Mouse (Mus musculus): ENCODE results near the gene Edem2. TPM values are rescaled to one million over a fixed set of nuclear protein-coding genes. Genes with fewer than 3 reads are reported as not detected.
"Not testable (repeated sequence)": the region's sequence is repeated elsewhere in the genome, so short reads cannot be mapped to it uniquely, and the experiment has no call there.

Edem2 gene
- polyA plus RNA-seq, 1 experiment from 2014 or later, result 34.0 TPM

- Histone ChIP-seq H3K4me3 (no peak overlapping the region), H3K27me3 (ENCODE audit: low read depth, poor library complexity, severe bottlenecking) (peaks cover 13% of the 10 kb centered on the region), H3K36me3 (no peaks in the 10 kb centered on the region), H3K9me3 (replicated peaks) (no peaks in the 10 kb centered on the region), H3K4me1 (peaks cover 9% of the 10 kb centered on the region), H3K27ac (replicated peaks) (no peak overlapping the region)
- 4% methylated on average over 1 of the region's 1 CpGs for WGBS
- peak; percentile 42 for DNase-seq (ENCODE audit: low spot score)
Observed at GRCm38 (mm10) chr2:155755746-155756145, 26.5 kb upstream of the Edem2 start.

DNA sequence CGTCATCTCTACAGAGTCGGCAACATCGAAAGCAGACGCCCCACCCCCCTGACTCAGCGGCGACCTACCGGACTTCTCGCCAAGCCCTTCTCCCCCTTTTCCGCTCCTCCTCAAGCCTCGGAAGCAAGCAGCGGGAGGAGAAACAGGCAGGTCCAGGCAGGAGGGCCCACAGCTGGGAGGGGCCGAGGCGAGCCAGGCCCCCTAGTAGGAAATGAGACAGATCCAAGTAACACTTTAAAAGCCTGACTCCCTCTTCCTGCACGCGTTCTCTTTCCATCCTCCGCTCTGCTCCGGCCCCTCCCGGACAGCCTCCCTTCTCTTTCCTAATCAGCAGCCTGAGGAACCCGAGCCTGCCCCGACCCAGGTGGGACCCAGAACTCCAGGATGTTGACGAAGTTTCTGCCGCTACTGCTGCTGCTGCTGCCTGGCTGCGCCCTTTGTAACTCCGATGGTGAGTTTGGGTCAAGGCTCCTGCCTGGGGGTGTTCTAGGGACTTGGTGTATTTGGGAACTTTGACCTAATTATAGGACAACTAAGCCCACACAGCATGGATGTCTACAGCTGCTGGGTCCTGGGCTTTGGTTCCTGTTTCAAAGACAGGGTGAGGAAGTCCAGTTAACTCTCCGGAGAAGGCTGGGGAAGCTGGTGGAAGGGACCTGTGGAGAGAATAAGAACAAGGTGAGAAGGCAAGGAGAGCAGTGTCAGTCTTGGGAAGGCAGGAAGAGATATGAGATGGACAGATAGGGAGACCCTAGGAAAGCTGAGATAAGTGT is 21.9 kb upstream of the Edem2 start, which contains the start of gene Procr:
Procr (plus strand) TSS at position 104 of the 773 bp plus-strand sequence.
- H3K9me3 ChIP-seq (replicated peaks), result no peaks in the 10 kb centered on the region
- 4% methylated on average over 25 of the region's 25 CpGs for WGBS
- H3K27ac ChIP-seq (replicated peaks), result peak within 1 kb of the TSS; percentile 46
- H3K4me1 ChIP-seq, result peaks cover 9% of the 10 kb centered on the region
- H3K27me3 ChIP-seq (ENCODE audit: low read depth, poor library complexity, severe bottlenecking), result peaks cover 13% of the 10 kb centered on the region
- H3K4me3 ChIP-seq, result peak within 1 kb of the TSS; percentile 55
- H3K36me3 ChIP-seq, result no peaks in the 10 kb centered on the region
- DNase-seq (ENCODE audit: low spot score), result peak; percentile 40

GRCm38 (mm10) chr2:155749394-155749793 is 20.1 kb upstream of the Edem2 start:
- Histone ChIP-seq H3K9me3 (replicated peaks) (no peaks in the 10 kb centered on the region), H3K36me3 (no peaks in the 10 kb centered on the region), H3K4me3 (no peak overlapping the region), H3K27ac (replicated peaks) (no peak overlapping the region), H3K4me1 (peaks cover 9% of the 10 kb centered on the region), H3K27me3 (ENCODE audit: low read depth, poor library complexity, severe bottlenecking) (peaks cover 13% of the 10 kb centered on the region)
- DNase-seq (ENCODE audit: low spot score), result no peak
- WGBS, result 89% methylated on average over 4 of the region's 4 CpGs

- no peak for DNase-seq (ENCODE audit: low spot score)
- Histone ChIP-seq H3K27ac (replicated peaks) (no peak overlapping the region), H3K9me3 (replicated peaks) (no peaks in the 10 kb centered on the region), H3K36me3 (no peaks in the 10 kb centered on the region), H3K27me3 (ENCODE audit: low read depth, poor library complexity, severe bottlenecking) (no peaks in the 10 kb centered on the region), H3K4me1 (no peaks in the 10 kb centered on the region), H3K4me3 (no peak overlapping the region)
- WGBS, result 80% methylated on average over 3 of the region's 3 CpGs
Observed at GRCm38 (mm10) chr2:155745487-155745886, 16.2 kb upstream of the Edem2 start.

DNA sequence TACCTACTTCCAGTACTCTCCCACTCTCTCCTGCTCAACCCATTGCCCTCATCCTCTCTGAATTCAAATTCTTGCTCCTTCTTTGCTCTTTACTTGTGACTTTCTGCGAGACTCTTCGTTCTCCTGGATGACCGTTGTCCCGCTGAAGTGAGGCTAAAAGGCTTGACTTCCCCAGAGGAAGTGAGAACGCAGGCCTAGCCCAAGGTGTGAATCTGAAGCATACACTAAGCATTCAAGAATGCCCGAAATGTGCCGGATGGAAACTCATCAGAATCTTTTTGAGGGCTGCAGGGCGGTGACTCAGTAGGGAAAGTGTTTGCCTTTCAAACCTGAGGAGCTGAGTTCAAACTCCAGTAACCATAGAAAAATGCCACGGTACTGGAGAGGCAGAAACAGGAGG is 14.1 kb upstream of the Edem2 start:
- Histone ChIP-seq H3K4me3 (no peak overlapping the region), H3K27ac (replicated peaks) (no peak overlapping the region), H3K9me3 (replicated peaks) (no peaks in the 10 kb centered on the region), H3K27me3 (ENCODE audit: low read depth, poor library complexity, severe bottlenecking) (no peaks in the 10 kb centered on the region), H3K36me3 (no peaks in the 10 kb centered on the region), H3K4me1 (no peaks in the 10 kb centered on the region)
- no peak for DNase-seq (ENCODE audit: low spot score)
- WGBS, result 89% methylated on average over 9 of the region's 9 CpGs

GRCm38 (mm10) chr2:155742931-155743337 is 13.7 kb upstream of the Edem2 start:
- Histone ChIP-seq H3K27me3 (ENCODE audit: low read depth, poor library complexity, severe bottlenecking) (no peaks in the 10 kb centered on the region), H3K4me1 (no peaks in the 10 kb centered on the region), H3K9me3 (replicated peaks) (no peaks in the 10 kb centered on the region), H3K36me3 (no peaks in the 10 kb centered on the region), H3K27ac (replicated peaks) (no peak overlapping the region), H3K4me3 (no peak overlapping the region)
- WGBS, result 89% methylated on average over 12 of the region's 12 CpGs
- DNase-seq (ENCODE audit: low spot score), result no peak

- WGBS, result 88% methylated on average over 11 of the region's 11 CpGs
- no peaks in the 10 kb centered on the region for H3K9me3 ChIP-seq (replicated peaks)
- H3K27ac ChIP-seq (replicated peaks), result no peak overlapping the region
- no peaks in the 10 kb centered on the region for H3K4me1 ChIP-seq
- no peak overlapping the region for H3K4me3 ChIP-seq
- H3K36me3 ChIP-seq, result no peaks in the 10 kb centered on the region
- DNase-seq (ENCODE audit: low spot score), result no peak
- no peaks in the 10 kb centered on the region for H3K27me3 ChIP-seq (ENCODE audit: low read depth, poor library complexity, severe bottlenecking)
Observed at GRCm38 (mm10) chr2:155742211-155742610, 12.9 kb upstream of the Edem2 start.

DNA sequence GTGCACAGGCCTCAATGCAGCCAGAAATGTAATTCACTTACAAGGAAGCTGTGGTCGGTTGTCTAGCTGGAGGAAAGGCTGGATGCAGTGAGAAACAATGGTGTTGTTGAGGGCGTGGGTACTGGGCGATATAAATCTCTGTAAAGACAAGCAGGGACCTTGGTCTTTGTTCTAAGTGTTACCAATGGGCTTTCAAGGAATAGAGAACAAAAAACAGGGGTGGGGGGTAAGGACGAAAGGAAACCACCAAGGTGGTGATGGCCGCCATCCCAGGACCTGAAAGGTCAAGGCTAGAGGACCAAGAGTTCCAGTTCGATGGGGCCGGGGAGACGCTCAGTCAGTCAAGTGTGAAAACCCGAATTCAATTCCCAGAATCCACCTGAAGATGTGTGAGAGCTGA is 8.5 kb upstream of the Edem2 start:
- H3K27me3 ChIP-seq (ENCODE audit: low read depth, poor library complexity, severe bottlenecking), result no peaks in the 10 kb centered on the region
- no peaks in the 10 kb centered on the region for H3K9me3 ChIP-seq (replicated peaks)
- no peak overlapping the region for H3K27ac ChIP-seq (replicated peaks)
- DNase-seq (ENCODE audit: low spot score), result no peak
- H3K4me1 ChIP-seq, result no peaks in the 10 kb centered on the region
- no peaks in the 10 kb centered on the region for H3K36me3 ChIP-seq
- WGBS, result 79% methylated on average over 9 of the region's 9 CpGs
- H3K4me3 ChIP-seq, result no peak overlapping the region

- no peak overlapping the region for H3K4me3 ChIP-seq
- H3K27me3 ChIP-seq (ENCODE audit: low read depth, poor library complexity, severe bottlenecking), result no peaks in the 10 kb centered on the region
- no peaks in the 10 kb centered on the region for H3K9me3 ChIP-seq (replicated peaks)
- H3K36me3 ChIP-seq, result no peaks in the 10 kb centered on the region
- DNase-seq (ENCODE audit: low spot score), result no peak
- WGBS, result 85% methylated on average over 6 of the region's 6 CpGs
- no peaks in the 10 kb centered on the region for H3K4me1 ChIP-seq
- no peak overlapping the region for H3K27ac ChIP-seq (replicated peaks)
Observed at GRCm38 (mm10) chr2:155736936-155737335, 7.7 kb upstream of the Edem2 start.

DNA sequence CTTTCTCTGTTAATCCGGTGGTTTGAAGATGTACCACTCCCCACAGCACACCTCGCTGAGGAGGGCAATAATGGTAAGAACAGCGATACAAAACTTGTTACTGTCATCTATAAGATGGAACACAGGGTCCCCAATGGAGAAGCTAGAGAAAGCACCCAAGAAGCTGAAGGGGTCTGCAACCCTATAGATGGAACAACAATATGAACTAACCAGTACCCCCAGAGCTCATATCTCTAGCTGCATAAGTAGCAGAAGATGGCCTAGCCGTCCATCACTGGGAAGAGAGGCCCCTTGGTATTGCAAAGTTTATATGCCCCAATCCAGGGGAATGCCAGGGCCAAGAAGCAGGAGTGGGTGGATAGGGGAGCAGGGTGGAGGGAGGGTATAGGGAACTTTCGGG is 6.5 kb upstream of the Edem2 start, which contains the start of gene Gm17581:
Gm17581 (minus strand) TSS at position 101 of the 400 bp plus-strand sequence.
- H3K9me3 ChIP-seq (replicated peaks); H3K27me3 ChIP-seq (ENCODE audit: low read depth, poor library complexity, severe bottlenecking); H3K4me1 ChIP-seq; DNase-seq (ENCODE audit: low spot score); H3K4me3 ChIP-seq; H3K36me3 ChIP-seq; H3K27ac ChIP-seq (replicated peaks): not testable (repeated sequence)
- 86% methylated on average over 5 of the region's 5 CpGs for WGBS

GRCm38 (mm10) chr2:155735080-155735479 is 5.8 kb upstream of the Edem2 start:
- no peak for DNase-seq (ENCODE audit: low spot score)
- H3K9me3 ChIP-seq (replicated peaks), result no peaks in the 10 kb centered on the region
- 86% methylated on average over 5 of the region's 5 CpGs for WGBS
- H3K4me3 ChIP-seq, result no peak overlapping the region
- no peaks in the 10 kb centered on the region for H3K36me3 ChIP-seq
- H3K27ac ChIP-seq (replicated peaks), result no peak overlapping the region
- H3K27me3 ChIP-seq (ENCODE audit: low read depth, poor library complexity, severe bottlenecking), result no peaks in the 10 kb centered on the region
- H3K4me1 ChIP-seq, result no peaks in the 10 kb centered on the region

DNA sequence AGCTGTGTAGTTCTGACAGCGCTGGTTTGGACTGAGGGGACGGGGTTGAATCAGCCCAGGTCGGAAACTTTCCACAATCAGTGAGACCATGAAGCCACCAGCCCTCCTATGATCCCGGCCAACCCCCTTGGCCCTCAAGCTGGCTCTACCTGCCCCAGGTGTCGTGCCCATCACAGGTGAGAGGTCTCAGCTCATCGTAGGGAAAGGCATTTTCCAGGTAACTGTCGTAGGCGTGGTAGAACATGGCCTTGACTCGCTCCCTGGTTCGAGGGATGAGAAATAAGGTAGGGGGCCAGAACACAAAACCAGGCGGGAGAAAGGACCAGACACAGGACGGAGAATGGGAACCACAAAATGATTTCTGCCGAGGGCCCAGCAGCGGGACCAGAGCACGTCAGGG is 533 bp downstream of the Edem2 start:
- 0 out of 2 replicates have a peak, but pooled peaks cover 4% of the 10 kb centered on the region for H3K36me3 ChIP-seq
- peaks cover 22% of the 10 kb centered on the region for H3K4me1 ChIP-seq
- H3K27me3 ChIP-seq (ENCODE audit: low read depth, poor library complexity, severe bottlenecking), result no peaks in the 10 kb centered on the region
- H3K27ac ChIP-seq (replicated peaks), result peak overlapping the region; percentile 76
- DNase-seq (ENCODE audit: low spot score), result no peak
- WGBS, result 5% methylated on average over 15 of the region's 15 CpGs
- H3K4me3 ChIP-seq, result peak overlapping the region; percentile 71
- no peaks in the 10 kb centered on the region for H3K9me3 ChIP-seq (replicated peaks)

- Histone ChIP-seq H3K27me3 (ENCODE audit: low read depth, poor library complexity, severe bottlenecking) (no peaks in the 10 kb centered on the region), H3K36me3 (0 out of 2 replicates have a peak, but pooled peaks cover 7% of the 10 kb centered on the region), H3K4me1 (peaks cover 22% of the 10 kb centered on the region), H3K9me3 (replicated peaks) (no peaks in the 10 kb centered on the region), H3K4me3 (no peak overlapping the region), H3K27ac (replicated peaks) (no peak overlapping the region)
- DNase-seq (ENCODE audit: low spot score), result no peak
- WGBS, result 85% methylated on average over 7 of the region's 7 CpGs
Observed at GRCm38 (mm10) chr2:155727764-155728395, 1.4 kb downstream of the Edem2 start.
